Mouse (Mus musculus) left cerebral cortex, adult 18-20 months (tissue): Measurements from ENCODE around the gene Misp. TPM values are rescaled to one million over a fixed set of nuclear protein-coding genes. Genes with fewer than 3 reads are reported as not detected.

ENCODE experiments used
- DNase-seq, 2 experiments: peaks; one replicate each; pipeline ENCODE4 v3.0.0; 2021 to 2022; ENCODE audit warnings: low spot score in 2 of 2, mixed read lengths in 1 of 2
- total RNA-seq, 2 experiments: library from RNA; stranded (reverse); gene quantifications; 2 replicates each; pipeline ENCODE4 v1.2.3; 2021

The Misp gene
- total RNA-seq, 2 experiments from 2014 or later = 0.61 to 0.86 TPM

DNA sequence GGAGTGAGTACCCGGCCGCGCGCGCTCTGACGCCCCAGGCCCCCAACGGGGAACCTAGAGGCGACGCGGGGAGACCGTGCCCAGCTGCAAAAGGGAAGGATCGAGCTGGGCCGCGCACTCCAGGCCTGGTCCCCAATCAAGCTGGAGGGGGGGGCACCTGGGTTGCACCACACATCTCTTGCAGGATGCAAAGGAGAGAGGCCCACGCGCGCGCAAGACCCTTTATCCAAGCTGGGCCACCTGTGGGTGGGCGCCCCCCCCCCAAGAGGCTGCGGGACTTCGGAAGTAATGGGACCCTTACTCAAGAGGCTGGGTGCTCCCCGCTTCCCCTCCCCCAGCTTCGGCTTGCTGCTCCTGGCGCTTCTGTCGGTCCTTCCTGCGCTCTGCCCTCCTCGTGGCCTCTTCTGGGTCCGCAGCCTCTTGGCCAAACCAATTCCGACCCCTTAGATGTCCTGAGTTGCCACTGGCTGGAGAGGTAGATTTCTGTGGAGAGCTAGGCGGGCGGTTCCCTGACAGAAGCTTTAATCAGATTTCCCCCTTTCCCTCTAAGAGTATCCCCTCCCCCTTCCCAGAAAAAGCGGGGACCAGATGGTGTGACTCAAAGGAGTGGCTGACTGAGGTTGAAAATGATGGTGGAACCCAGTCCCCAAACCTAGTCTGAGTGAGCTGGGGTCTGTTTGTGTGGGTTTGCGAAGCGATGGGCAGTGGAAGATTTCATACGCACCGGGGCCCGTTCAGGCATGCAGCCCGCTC, 26.9 kb upstream of the Misp start:
- peak; percentile 49 to 60 for DNase-seq

DNA sequence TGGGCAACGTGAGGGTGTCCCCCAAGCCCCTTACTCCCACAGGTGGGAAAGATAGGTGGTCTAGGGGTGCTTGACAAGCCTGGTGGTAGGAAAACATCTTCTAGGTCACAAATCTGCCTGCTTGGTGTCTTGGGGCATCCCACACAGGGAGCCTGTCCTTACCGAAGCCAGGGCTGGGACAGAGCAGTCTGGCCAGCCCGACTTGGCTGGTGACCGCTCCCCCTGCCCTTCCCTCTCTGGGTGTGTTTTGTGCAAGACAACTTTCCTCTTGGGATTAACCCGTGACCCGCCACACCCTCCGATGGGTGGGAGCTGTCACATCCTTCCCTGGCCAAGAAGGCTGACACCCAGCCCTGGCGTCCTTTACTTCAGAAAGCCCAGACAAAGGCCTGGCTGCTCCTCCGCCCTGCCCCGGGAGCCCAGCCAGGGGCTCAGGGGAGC, 26.3 kb upstream of the Misp start:
- DNase-seq = no peak

DNA sequence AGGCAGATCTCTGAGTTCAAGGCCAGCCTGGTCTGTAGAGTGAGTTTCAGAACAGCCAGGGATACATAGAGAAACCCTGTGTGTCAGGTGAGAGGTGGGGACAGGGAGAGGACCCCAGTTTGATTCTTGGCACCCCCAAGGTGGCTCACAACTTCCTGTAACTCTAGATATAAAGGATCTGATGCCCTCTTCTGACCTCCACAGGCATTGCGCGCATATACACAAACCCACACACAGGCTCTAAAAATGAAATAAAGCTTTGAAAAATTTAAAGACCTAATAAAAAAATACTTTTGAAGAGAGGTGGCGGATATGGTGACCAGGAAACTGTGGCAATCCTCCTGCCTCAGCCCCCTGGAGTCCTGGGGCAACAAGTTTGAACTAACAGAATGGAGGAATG, 24.9 kb upstream of the Misp start:
- no peak for DNase-seq

DNA sequence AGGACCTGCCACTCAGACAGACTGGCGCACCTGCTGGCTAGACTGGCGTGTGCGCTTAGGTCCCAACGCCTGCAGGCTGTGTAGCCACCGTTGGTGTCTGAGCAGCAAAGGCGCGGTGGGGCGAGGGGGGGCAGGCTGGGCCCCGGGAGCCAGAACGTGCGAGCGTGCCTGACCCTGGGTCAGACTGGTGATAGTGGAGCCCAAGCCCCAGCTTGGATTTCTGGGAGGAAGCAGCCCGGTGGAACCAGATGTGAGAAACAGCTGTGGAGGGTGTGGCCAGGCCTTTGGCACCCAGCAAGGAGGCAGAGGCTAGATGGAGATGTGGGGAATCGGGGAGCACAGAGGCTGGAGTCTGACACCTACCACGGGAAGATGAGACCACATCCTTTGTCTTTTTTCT, 23.5 kb upstream of the Misp start:
- no peak for DNase-seq

DNA sequence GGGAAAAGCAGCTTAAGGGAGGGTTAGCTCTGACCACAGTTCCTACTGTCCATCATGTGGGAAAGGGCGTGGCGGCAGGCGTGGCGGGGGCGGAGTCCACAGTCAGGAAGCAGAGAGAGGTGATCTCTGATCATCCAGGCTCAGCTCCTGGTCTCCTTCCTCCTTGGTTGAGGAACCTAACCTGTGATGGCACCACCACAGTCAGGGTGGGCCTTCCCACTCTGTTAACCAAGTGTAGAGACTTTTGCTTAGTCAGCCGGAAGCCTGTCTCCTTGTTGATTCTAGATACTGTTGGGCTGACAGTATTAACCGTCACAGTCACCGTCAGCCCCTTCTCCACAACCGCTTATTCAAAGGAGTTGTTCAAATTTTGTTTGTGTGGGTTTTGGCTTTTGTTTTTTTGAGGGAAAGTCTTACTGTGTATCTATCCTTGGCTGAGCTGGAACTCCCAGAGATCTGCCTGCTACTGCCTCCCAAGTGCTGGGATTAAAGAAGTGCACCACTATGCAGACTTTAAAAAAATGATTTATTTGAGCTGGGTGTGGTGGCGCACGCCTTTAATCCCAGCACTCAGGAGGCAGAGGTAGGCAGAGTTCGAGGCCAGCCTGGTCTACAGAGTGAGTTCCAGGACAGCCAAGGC, 22.4 kb upstream of the Misp start:
- no peak for DNase-seq

DNA sequence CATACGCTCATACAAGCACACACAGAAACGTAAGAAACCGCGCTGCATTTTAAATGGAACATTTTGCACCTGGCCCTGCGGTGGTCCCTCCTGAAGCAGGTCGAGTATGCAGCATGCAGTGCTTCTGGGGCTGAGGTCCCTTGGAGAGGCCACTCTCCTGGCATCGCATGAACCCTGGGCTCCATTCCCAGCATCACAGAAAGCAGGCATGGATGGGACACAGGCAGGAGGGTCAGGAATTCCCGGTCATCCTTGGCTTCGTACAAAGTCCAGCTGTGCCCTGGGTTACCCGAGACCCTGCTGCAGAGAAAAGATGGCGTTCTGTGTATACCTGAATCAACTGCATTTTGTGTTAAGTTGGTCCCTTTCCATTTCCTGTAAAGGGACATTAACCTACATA, 20.3 kb upstream of the Misp start:
- no peak for DNase-seq

DNA sequence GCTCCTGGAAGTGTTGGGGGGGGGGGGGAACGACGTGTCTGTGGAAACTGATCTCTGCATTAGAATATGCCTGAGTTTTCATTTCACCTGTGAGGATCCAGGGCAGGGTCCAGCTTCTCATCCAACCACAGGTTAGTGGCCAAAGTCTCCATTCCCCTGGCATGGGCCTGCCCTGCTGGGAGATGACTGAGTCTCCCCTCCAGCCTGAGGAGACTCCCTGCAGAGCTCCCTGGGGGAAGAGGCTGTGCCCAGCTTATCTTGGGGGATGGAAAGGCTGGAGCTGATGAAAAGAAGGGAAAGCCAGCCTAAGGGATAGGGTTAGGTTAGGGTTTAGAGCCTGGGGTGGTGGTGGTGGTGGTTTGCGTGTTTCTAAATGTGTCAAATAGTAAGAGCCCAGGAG, 19.0 kb upstream of the Misp start:
- no peak for DNase-seq

DNA sequence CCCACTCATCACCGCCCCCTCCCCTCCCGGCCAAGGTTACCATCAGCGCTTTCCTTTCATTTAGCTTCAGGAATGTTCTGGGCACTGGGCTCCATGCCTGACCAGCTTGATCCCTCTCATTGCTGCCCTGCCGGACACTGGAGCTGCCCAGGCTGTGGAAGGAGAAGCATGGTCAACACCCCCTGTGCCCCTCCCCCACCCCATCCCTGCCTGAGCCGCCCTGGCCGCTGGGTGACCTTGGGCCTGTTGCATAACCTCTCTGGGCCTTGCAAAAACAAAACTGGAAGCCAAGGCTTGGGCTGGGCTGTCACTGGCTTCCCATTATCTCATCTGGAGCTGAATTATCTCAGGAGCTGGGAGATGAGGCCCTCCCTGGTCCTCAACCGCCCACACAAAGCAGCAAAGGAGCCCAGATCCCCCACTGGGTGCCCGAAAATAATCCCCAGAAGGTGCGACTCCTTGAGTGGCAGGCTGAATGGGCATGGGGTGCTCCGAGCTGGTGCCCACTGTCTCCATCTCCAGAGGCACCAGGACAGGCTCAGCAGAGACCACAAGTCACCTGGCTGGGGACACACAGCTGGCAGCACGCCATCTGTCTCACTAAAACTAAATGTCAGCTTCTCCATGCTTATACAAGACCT, 18.3 kb upstream of the Misp start:
- peak in 1 of 2 experiments; percentile 59 for DNase-seq

DNA sequence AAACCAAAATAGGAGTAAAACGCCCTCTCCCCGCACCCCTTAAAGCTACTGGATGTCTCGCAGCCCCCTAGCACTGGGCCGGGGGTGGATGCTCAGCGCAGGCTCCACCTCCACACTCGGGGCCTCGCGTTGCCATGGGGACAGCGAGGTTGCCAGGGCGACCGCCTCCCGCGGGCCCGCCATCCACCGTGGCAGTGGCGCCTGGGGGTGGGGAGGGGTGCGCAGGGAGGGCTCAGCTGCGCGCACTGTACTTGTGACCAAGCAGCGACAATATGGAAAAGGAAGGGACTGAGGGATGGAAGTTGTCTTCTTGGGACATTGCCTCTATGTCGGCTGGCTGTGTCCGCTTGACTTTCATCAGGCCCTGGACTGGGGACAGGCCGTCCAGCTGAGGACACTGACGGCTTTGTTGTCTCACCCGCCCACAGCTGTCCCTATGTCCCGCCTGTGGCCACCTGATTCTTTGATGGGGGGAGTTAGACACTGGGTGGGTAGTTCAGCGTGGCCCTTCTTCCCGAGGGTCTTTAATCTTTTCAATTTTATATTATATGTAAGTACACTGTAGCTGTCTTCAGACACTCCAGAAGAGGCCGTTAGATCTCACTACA, 17.0 kb upstream of the Misp start:
- DNase-seq = peak; percentile 90 to 96

DNA sequence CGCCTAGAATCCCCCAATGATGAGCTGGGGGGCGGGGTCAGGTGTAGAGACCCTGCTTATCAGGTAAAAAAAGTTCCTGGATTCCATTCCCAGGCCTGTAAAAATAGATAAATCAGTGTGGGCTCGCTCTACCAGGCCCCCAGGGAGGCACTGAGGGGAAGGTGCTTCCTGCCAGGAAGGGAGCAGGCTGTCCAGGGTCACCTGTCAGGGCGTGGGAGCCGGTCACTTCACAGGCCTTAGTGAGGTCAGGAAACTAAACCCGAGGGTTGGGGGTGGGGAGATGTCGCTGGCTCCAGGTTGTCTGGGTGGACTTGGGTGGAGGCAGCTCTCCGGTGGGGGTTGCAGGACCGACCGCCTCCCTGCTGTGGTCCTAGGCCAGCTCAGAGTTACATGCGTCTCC, 15.2 kb upstream of the Misp start:
- DNase-seq = no peak

DNA sequence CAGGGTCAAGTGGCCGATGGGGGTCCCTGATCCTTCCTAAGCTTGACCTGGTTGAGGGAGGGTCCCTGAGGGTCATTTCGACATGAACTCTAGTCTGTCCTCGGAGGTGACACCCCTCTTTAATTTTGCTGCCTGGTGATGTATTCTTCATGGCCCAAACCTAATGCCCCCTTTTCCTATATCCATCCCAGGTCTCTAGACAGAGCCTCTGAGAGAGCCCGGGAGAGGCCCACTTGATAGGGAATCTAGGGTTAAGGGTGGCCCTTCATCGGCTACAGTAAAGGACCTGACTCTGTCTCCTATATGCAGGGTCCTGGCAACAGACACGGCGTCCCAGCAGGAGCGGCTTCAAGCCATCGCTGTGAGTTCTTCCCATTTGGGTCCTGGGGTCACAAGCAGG, 14.5 kb upstream of the Misp start:
- DNase-seq = no peak

DNA sequence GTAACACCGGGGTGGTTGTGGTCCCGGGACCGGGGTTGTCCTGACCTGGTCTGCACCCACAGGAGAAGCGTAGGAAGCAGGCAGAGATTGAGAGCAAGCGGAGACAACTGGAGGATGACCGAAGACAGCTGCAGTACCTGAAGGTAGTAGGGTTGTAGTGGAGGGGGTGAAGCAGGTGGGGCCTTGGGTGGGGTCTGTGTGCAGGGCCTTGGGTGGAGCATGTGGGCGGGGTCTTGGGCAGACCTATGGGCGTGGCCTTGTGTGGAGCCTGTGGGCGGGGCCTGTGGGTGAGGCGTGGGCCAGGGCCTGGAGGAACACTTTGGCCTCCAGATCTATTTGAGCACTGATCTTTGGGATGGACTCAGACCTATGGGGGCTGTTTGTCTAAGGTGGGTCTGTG, 13.8 kb upstream of the Misp start:
- DNase-seq = no peak

DNA sequence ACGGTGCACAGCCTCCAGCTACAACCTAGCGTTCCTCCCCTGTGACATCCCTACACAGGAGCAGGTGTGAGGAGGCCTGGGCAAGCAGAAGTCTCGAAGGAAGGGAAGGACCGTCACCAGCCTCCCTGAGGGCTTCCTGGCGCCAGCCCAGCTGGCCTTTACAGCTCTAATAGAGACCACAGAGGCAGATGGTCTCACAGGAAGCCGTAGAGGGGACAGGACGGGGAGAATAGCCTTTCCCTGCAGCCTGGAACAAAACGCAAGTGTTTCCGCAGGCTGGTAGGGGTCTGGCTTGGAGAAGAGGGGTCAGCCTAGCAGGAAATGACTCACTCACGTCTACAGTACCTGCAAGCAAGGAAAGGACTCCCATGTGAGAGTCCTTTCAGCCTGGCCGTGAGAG, 13.0 kb upstream of the Misp start:
- DNase-seq = no peak

DNA sequence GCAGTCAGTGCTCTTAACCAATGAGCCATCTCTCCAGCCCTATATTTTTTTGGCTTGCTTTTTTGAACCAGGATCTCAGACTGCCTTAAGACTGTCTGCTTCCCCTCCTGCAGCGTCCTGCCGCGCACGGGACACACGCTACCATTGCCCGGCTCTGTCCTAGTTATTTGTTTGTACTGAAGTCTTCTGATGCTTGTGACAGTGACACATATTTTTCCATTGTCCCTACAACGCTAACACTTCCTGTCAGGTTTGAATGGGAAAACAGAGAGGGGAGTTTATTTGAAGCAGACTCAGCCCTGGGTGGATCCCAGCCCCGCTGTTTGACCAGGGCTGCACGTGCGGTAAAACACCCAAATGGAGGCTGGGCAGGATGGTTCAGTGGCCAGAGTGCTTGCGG, 12.1 kb upstream of the Misp start:
- DNase-seq = no peak

DNA sequence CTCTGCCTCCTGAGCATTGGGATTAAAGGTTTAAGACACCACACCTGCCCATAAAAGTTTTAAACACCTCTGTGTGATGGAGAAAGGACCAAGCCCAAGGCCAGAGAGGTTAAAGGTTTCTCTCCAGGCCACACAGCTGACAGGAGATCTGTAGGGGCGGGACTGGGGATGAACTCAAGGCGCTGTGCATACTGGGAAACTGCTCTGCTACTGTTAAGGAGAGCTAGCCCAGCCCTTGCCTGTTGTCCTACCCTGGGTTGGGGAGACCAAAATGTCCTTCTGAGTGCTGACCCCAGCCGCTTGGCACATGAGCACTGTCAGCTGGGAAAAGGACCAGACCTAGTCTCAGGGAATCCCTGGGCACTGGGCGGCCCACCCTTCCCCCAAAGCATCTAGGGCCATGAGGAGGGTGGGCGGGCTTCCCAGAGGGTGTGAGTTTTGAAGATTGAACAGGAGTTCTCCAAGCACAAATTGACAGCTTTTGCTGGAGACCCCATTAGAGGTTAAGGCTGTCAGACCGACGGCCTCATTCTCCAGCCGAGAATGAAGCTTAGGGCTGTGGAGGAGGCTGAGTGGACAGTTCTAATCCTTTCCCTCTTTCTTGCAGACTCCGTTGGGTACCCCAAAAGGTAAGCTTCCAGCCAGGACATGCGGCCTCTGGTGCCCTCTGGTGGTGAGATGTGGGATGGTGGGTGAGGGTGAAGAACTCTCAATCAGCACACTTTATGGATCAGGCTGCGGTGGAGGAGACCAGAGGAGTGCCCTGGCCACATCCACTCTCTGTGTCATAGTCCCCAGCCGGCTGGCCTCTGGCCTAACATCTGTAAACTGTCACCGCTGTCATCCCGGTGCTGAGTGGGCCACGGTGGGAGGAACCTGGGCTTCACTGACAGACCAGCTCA, 8.8 kb upstream of the Misp start:
- peak; percentile 85 to 92 for DNase-seq

DNA sequence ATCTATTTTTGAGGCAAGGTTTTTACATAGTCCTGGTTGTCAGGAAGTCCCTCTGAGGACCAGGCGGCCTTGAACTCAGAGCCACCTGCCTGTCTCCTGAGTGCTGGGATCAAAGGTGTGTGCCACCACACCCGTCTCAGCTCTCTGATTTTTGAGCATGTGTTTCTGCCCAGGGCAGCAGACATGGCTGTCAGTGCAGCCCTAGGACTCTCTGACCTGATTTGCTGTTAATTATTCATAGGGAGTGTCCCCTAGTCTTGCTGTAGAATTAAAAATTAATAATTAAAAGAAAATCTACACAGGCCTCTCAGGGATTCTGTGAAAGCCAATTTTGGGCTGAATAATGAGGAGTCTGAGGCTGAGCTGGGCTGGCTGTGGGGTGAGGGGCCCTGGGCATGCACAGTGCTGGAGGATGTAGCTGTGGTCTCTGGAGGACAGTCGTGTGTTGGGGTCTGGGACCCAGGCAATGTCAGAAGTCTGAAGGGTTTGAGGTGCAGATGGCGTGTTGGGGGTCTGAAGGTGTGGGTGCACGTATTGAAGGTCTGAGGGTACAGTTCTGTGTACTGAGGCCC, 6.4 kb upstream of the Misp start:
- DNase-seq = no peak

DNA sequence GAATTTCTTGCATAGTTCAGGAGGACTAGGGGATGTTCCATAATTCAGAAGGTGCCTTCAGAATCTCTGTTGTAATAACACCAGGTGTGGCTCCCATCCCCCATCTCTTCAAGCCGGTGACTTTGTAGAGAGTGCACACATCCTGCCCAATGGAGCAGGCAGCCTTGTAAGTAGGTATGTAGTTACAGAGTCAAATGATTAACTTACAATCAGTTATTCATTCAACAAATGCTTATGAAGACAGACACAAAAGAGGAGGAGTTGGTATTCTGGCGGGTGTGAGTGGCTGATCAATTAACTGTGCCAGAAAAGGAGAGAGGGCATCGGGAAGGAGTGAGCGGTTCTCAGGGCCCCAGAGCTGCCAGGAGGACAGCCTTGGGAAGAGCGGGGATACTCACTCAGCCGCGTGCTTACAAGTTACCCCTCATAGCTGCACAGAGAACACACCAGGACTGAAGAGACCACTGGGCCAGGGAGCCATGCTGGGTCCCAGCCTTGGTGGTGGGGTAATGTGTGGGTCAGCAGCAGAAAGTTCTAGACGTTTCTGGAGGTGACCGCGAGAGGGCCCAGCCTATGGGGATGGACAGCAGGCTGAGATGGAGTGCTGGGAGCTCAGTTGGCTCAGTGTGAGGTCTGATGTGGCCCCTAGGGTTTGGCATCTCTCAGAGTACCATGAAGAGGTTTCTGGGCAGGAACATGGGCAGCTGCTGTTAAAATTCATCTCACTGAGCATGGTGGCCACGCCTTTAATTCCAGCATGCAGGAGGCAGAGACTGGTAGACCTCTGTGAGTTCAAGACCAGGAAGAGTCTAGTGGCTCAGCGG, 4.9 kb upstream of the Misp start:
- DNase-seq = no peak

DNA sequence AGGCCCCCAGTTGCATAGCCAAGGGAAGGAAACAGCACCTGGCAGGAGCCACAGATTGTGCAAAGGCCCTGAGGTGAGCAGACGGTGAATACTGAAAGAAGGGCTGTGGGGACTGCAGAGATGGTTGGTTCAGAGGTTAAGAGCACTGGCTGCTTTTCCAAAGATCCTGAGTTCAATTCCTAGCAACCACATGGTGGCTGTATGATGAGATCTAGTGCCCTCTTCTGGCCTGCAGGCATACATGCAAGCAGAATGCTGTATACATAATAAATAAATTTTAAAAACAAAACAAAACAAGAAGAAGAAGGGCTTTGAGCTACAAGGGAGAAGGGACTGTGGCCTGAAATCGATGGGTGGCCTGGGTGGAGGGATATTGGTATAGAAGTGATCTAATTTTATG, 3.7 kb upstream of the Misp start:
- DNase-seq = no peak

DNA sequence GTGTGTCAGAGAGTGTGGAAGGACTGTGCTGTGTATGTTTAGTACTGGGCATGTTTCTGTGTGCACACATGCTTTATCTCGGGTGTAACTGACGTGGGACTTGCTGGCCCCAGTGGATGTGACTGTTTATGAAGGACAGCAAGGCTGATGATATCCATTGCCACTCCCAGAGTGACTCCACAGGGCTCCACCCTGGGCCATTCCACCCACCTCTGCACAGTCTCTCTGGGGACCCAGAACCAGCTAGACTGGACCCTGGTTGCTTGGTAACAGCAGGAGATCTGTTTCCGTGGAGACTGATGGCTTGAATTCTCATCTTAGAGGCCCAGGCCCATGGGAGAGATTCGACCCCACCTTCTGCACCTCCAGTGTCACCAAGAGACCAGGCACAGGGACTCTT, 2.6 kb upstream of the Misp start:
- DNase-seq = no peak

DNA sequence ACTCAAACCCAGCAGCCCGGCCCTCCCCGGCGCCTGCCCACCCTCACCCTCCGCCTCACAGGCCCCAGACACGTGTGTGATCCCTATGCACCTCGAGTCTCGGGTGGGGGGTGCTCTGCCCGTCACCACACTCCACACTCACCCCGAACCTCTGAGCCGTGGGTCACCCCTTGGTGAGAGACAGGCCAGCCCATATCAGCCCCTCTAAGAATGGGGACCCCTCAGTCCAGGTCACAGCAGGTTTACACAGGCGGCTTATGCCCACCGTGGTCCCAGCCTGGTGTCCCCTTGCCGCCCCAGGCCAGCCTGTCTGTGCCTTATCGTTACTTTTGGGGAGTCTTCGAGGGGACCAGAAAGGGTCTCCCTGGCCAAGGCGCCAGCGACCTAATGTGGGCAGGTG, 1.2 kb upstream of the Misp start:
- no peak for DNase-seq
